Mouse (Mus musculus): ENCODE measurements around the gene Slf1. TPM values are rescaled to one million over a fixed set of nuclear protein-coding genes. Genes with fewer than 3 reads are reported as not detected.
A peak's percentile ranks its signal among the peaks of the same experiment; 100 is the strongest.
"Not testable (repeated sequence)": the region's sequence is repeated elsewhere in the genome, so short reads cannot be mapped to it uniquely, and the experiment has no call there.

Gene Slf1
- polyA plus RNA-seq (2016; fragmentation: Nextera tagmentation; extraction: Ambion mirVana): 42.4 and 45.6 TPM in 2 replicates

DNA sequence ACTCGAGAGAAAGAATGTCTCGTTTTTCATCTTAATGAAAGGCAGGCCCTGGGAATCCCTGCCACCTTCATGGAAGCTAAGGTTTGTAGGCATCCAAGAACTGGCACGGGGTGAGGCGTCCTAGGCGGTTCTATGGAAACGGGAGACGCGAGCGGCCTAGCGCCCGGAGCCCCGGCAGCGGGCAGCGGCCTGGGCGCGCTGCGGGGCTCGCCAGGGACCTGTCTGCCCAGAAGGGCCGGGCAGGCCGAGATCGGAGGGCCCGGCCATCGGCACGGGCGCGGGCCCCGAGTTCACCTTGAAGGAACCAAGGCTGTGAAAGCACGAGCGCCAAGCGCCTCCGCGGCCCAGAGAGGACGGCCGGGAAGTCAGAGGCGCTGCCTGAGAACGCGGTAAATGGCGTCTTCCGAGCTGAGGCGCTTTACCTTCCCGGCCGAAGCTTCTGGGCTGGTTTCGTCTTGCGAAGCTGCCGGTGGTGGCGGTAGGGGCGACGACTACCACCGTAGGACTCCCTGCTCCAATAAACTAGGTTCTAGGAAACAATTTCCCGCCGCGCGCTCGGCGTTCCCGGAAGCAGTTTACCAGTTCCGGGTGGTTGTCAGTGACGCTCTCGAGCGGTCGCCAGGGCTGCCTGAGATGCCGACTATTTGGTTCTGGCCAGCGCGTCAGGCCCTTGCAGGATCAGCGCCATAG lies at the start of gene Slf1, which contains the start of gene 2210408I21Rik:
Slf1 (minus strand) TSS at position 543 of the 690 bp plus-strand sequence.
2210408I21Rik (plus strand) TSS at position 610 of the 690 bp plus-strand sequence.
- no peaks in the 10 kb centered on the region for H3K27me3 ChIP-seq
- H3K4me2 ChIP-seq (replicated peaks): peak within 1 kb of the TSS; percentile 60
- peak within 1 kb of the TSS; percentile 94 for H3K27ac ChIP-seq
- H3K4me3 ChIP-seq: peak within 1 kb of the TSS; percentile 94
- H3K9me3 ChIP-seq (replicated peaks): no peaks in the 10 kb centered on the region
- under 1% methylated on average over 64 of the region's 65 CpGs for WGBS
- H3K9ac ChIP-seq: peak within 1 kb of the TSS; percentile 92
- peaks cover 12% of the 10 kb centered on the region for H3K4me1 ChIP-seq
- ATAC-seq (ENCODE audit: low FRiP score): peak; percentile 98
- no peaks in the 10 kb centered on the region for H3K36me3 ChIP-seq

DNA sequence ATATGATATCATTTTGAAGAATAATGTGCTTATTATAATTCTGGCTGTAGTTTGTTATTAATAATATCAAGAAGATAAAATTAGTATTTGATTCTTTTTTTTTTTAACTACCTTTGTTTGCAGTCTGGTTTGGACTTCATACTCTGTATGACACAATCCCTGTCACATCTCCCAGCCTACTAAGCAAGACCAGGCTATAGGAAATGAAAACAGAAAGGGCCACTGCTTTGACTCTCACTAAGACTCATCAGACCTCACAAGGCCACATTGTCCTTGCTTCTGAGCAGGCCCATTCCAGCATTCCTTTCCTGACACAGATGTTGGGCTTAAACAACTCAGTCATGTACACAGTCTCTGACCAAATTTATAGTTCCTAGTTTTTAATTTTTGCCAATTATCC lies 42.7 kb upstream of the Slf1 start:
- H3K9me3 ChIP-seq (replicated peaks): no peaks in the 10 kb centered on the region
- no peak overlapping the region for H3K9ac ChIP-seq
- H3K27me3 ChIP-seq: no peaks in the 10 kb centered on the region
- H3K4me2 ChIP-seq (replicated peaks): no peak overlapping the region
- H3K4me1 ChIP-seq: no peaks in the 10 kb centered on the region
- no peak overlapping the region for H3K27ac ChIP-seq
- no peaks in the 10 kb centered on the region for H3K36me3 ChIP-seq
- no peak for ATAC-seq (ENCODE audit: low FRiP score)
- H3K4me3 ChIP-seq: no peak overlapping the region

DNA sequence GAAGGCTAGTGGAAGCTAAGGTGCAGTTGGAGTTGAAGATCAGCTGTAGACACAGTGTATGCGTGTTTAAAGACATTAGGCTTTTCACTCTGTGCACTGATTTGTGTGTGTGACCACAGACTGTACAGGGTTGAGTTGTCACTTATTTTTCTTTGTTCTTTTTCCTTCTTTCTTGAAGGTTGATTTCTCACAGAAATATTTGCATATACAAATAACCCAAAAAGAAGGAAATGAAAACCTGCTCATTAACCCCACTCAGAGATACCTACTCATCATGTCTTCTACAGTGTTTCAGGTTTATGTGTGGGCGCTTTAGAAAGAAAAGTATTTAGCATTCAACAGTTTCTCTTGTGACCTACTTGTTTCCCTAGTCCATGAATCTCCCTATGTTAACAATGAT lies 5.6 kb upstream of the Slf1 start:
- ATAC-seq (ENCODE audit: low FRiP score): no peak
- no peak overlapping the region for H3K4me2 ChIP-seq (replicated peaks)
- H3K9me3 ChIP-seq (replicated peaks): no peaks in the 10 kb centered on the region
- no peak overlapping the region for H3K27ac ChIP-seq
- no peak overlapping the region for H3K9ac ChIP-seq
- H3K36me3 ChIP-seq: no peaks in the 10 kb centered on the region
- 88% methylated on average over 2 of the region's 2 CpGs for WGBS
- H3K4me1 ChIP-seq: peaks cover 8% of the 10 kb centered on the region; the same call in 1 of the 2 replicates
- H3K27me3 ChIP-seq: no peaks in the 10 kb centered on the region
- H3K4me3 ChIP-seq: no peak overlapping the region

DNA sequence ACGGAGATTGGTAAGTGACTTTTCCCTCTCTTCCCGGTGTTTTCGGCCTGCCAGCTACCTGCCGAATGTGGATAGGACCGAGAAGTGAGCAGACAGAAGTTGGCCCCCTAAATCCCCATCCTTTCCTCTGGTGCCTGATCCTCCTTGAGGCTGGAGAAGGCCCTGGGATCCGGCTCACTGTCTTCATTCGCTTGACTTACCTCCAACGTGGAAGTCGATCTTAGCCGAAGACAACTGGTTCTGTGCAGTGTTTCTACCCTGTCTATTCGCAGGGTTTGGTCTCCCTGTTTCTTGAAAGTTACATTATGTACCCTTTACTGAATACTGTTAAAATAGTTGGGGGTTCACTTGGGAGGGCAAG lies 328 bp upstream of the Slf1 start:
- H3K27ac ChIP-seq: peak overlapping the region; percentile 94
- H3K4me1 ChIP-seq: peaks cover 12% of the 10 kb centered on the region
- H3K4me2 ChIP-seq (replicated peaks): peak overlapping the region; percentile 60
- no peaks in the 10 kb centered on the region for H3K9me3 ChIP-seq (replicated peaks)
- peak; percentile 75 for ATAC-seq (ENCODE audit: low FRiP score)
- no peaks in the 10 kb centered on the region for H3K27me3 ChIP-seq
- no peaks in the 10 kb centered on the region for H3K36me3 ChIP-seq
- H3K4me3 ChIP-seq: peak overlapping the region; percentile 94
- peak overlapping the region; percentile 92 for H3K9ac ChIP-seq
- 0% methylated on average over 11 of the region's 11 CpGs for WGBS

DNA sequence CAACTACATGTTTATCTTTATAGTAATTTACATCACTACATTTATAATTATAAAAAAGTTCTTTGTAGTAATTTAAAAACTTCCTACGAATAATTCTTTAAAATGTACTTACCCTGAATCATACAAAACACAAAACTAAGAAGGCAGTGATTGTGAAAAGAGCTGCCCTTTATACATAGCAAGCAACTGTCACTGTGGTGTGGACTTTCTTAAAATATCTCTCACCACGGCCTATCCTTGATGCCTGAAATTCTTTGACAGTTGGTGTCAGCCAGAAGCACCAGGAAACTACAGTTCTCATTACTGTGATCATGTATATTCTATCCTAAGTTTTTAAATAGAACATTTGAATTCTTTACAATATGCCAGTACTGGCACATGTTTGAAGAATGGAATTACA lies 4.1 kb downstream of the Slf1 start:
- Histone ChIP-seq H3K4me1 (peaks cover 6% of the 10 kb centered on the region), H3K27ac (no peak overlapping the region), H3K4me2 (replicated peaks) (no peak overlapping the region), H3K36me3 (no peaks in the 10 kb centered on the region), H3K27me3 (no peaks in the 10 kb centered on the region), H3K4me3 (no peak overlapping the region), H3K9ac (no peak overlapping the region), H3K9me3 (replicated peaks) (no peaks in the 10 kb centered on the region)
- WGBS: 83% methylated on average over 2 of the region's 2 CpGs
- no peak for ATAC-seq (ENCODE audit: low FRiP score)

DNA sequence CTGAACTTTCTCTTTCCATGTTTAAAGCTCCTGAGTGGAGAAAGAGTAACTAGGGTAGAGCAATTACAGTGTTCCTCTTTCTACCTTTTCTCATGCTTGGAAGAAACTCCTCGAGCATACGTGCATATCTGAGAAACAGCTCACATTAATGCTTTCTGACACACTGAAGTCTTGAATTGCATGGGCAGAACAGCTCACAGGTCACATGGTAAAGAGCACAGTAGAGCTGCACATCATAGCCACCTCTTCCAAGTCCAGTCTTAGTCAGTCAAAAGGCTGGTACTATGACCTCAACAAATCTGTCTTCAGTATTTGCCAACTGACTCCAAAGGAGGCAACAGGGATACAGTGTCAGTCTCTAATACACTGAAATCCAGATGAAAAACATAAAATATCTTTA lies 7.0 kb downstream of the Slf1 start:
- H3K36me3 ChIP-seq: peaks cover 7% of the 10 kb centered on the region; the same call in 1 of the 2 replicates
- ATAC-seq (ENCODE audit: low FRiP score): no peak
- H3K4me3 ChIP-seq: no peak overlapping the region
- no peak overlapping the region for H3K27ac ChIP-seq
- no peaks in the 10 kb centered on the region for H3K9me3 ChIP-seq (replicated peaks)
- no peaks in the 10 kb centered on the region for H3K27me3 ChIP-seq
- no peak overlapping the region for H3K4me2 ChIP-seq (replicated peaks)
- peaks cover 3% of the 10 kb centered on the region; the same call in 1 of the 2 replicates for H3K4me1 ChIP-seq
- WGBS: 82% methylated on average over 2 of the region's 2 CpGs
- H3K9ac ChIP-seq: no peak overlapping the region

DNA sequence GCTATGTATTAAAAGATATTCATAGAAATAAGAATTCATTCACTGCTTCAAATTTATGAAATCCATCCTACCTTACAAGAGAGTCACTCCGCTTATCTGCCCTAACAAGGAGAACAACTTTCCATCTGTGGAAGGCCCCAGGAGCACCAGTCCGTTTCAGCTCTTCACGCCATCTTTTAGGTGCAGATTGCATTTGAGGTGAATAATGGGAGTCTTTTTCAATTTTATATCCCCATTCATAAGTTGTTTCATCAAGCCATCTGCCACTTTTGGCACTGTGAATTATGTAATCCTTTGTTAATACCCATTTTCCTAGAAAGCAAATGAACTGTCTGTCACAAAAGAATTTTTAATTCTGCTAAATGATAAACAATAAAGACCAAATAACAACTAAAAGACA lies 10.1 kb downstream of the Slf1 start:
- H3K36me3 ChIP-seq: peaks cover 7% of the 10 kb centered on the region; the same call in 1 of the 2 replicates
- WGBS: 85% methylated on average over 3 of the region's 3 CpGs
- H3K4me1 ChIP-seq: no peaks in the 10 kb centered on the region
- no peak for ATAC-seq (ENCODE audit: low FRiP score)
- H3K27ac ChIP-seq: no peak overlapping the region
- no peak overlapping the region for H3K4me2 ChIP-seq (replicated peaks)
- no peak overlapping the region for H3K4me3 ChIP-seq
- no peaks in the 10 kb centered on the region for H3K9me3 ChIP-seq (replicated peaks)
- no peak overlapping the region for H3K9ac ChIP-seq
- H3K27me3 ChIP-seq: no peaks in the 10 kb centered on the region

DNA sequence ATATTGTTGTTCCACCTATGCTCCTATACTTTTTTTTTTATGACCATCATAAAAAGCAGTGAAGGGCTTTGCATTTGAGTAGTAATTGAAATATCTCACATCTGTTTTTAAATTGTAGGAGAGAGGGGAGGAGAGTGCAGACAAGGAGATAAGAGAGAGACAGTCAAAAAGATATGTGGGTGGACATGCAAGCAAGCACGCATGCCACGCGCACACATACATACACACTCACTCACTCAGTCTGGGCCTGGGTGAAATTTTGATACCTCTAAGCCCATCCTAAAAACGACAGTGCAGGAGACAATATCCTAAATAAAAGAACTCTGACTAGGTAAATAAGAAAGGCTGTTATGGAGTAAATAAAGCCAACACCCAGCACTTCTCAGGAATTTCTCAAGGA lies 16.6 kb downstream of the Slf1 start:
- ATAC-seq (ENCODE audit: low FRiP score): no peak
- Histone ChIP-seq H3K9me3 (replicated peaks) (no peaks in the 10 kb centered on the region), H3K27ac (no peak overlapping the region), H3K4me1 (no peaks in the 10 kb centered on the region), H3K9ac (no peak overlapping the region), H3K36me3 (0 out of 2 replicates have a peak, but pooled peaks cover 6% of the 10 kb centered on the region), H3K4me3 (no peak overlapping the region), H3K4me2 (replicated peaks) (no peak overlapping the region), H3K27me3 (no peaks in the 10 kb centered on the region)
- 97% methylated on average over 4 of the region's 4 CpGs for WGBS

DNA sequence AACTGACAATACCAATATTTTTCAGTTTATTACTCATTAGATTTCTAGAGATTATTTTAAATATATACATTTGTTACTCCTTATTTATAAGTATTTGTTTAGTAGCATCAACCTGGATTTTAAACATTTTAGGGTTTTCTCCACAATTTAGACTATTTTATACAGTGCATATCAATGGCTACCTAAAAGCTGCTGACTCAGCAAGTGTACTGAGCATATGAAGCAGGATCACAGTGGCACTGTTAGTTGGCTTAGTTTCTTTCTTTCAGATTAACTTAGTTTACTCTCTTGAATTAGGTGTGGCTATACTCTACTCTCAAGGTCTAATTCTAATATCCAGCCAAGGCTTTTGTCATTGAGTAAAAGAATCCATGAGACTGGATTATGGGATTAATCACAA lies 27.5 kb downstream of the Slf1 start:
- Histone ChIP-seq H3K27me3 (no peaks in the 10 kb centered on the region), H3K9me3 (replicated peaks) (no peaks in the 10 kb centered on the region), H3K9ac (no peak overlapping the region), H3K36me3 (peaks cover 8% of the 10 kb centered on the region), H3K27ac (no peak overlapping the region), H3K4me1 (no peaks in the 10 kb centered on the region), H3K4me2 (replicated peaks) (no peak overlapping the region), H3K4me3 (no peak overlapping the region)
- ATAC-seq (ENCODE audit: low FRiP score): no peak

DNA sequence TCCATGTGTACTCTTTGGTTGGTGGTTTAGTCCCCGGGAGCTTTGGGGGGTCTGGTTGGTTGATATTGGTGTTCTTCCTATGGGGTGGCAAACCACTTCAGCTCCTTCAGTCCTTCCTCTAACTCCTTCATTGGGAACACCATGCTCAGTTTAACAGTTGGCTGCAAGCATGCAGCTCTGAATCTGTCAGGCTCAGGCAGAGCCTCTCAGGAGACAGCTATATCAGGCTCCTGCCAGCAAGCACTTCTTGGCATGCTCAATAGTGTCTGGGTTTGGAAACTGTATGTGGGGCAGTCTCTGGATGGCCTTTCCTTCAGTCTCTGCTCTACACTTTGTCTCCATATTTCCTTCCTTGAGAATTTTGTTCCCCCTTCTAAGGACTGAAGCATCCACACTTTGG lies 42.4 kb downstream of the Slf1 start:
- not testable (repeated sequence) for H3K4me1 ChIP-seq; H3K4me2 ChIP-seq (replicated peaks); H3K9me3 ChIP-seq (replicated peaks); ATAC-seq (ENCODE audit: low FRiP score); H3K27ac ChIP-seq; H3K4me3 ChIP-seq; H3K27me3 ChIP-seq; H3K9ac ChIP-seq
- H3K36me3 ChIP-seq: peaks cover 15% of the 10 kb centered on the region
- WGBS: 100% methylated on average over 1 of the region's 1 CpGs

DNA sequence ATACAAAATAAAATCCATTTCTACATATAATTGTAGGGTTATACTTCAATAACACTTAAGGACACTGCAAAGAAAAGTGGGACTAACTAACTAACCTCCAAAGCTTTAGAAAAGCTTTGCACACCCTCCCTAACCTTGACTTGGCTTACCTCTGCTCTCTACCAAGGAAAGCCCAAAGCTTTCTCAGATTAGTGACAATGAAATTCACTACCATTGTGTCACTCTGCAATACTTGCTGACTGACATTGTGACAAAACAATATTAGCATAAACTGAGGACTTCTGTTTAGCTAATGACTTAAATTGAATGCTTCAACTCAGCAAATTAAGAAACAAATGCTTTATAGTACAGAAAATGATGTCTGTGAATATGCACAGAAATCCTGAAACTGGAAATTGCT lies 63.2 kb downstream of the Slf1 start:
- Histone ChIP-seq H3K9ac (no peak overlapping the region), H3K36me3 (peaks cover 8% of the 10 kb centered on the region), H3K27me3 (no peaks in the 10 kb centered on the region), H3K4me2 (replicated peaks) (no peak overlapping the region), H3K4me3 (no peak overlapping the region), H3K4me1 (no peaks in the 10 kb centered on the region), H3K27ac (no peak overlapping the region), H3K9me3 (replicated peaks) (peaks cover 5% of the 10 kb centered on the region; the same call in 1 of the 2 replicates)
- no peak for ATAC-seq (ENCODE audit: low FRiP score)

DNA sequence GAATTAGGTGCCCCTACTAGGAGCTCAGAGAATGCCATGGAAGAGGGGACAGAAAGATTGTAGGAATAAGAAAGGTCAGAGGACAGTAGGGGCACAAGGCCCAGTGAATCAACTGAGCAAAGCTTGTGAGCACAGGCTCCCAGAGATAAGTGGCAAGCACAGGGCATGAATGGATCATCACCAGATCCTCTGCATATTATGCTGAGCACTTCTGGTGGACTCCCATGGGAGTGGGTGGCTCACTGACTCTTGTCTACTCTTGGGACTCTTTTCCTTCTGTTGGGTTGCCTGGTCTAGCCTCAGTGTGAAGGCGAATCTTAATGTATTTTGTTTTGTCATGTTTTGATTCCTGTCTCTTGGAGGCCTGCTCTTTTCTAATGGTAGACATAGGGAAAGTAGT lies 66.4 kb downstream of the Slf1 start:
- 100% methylated on average over 1 of the region's 1 CpGs for WGBS
- 0 out of 2 replicates have a peak, but pooled peaks cover 3% of the 10 kb centered on the region for H3K36me3 ChIP-seq
- H3K27me3 ChIP-seq: no peaks in the 10 kb centered on the region
- no peak overlapping the region for H3K4me2 ChIP-seq (replicated peaks)
- H3K4me3 ChIP-seq: no peak overlapping the region
- no peak for ATAC-seq (ENCODE audit: low FRiP score)
- H3K9ac ChIP-seq: no peak overlapping the region
- no peak overlapping the region for H3K27ac ChIP-seq
- H3K9me3 ChIP-seq (replicated peaks): no peaks in the 10 kb centered on the region
- no peaks in the 10 kb centered on the region for H3K4me1 ChIP-seq

DNA sequence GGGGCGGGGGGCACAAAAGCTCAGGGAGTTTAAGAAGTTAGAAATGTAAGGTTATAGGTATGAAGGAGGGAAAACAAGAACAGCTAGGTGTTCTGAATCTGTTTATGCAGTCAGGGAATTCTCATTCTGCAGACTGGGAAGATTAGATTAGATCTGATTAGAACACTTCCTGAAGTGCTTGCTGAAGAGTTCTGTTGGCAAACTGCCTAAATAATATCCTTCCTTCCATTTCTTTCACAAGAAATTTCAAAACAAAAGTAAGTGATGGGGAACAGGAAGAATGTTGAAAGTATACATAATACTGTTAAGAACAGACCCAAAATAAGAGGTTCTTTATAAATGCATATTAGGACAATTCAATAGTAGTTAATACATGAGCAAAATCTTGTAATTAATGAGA lies 72.1 kb downstream of the Slf1 start:
- H3K9ac ChIP-seq: no peak overlapping the region
- H3K9me3 ChIP-seq (replicated peaks): no peaks in the 10 kb centered on the region
- no peak overlapping the region for H3K27ac ChIP-seq
- no peak overlapping the region for H3K4me3 ChIP-seq
- no peaks in the 10 kb centered on the region for H3K27me3 ChIP-seq
- no peaks in the 10 kb centered on the region for H3K36me3 ChIP-seq
- no peak overlapping the region for H3K4me2 ChIP-seq (replicated peaks)
- ATAC-seq (ENCODE audit: low FRiP score): no peak
- WGBS: 92% methylated on average over 1 of the region's 1 CpGs
- no peaks in the 10 kb centered on the region for H3K4me1 ChIP-seq
